Mouse (Mus musculus): ENCODE results near the gene Lman2. TPM values are rescaled to one million over a fixed set of nuclear protein-coding genes. Genes with fewer than 3 reads are reported as not detected.

The Lman2 gene
- polyA plus RNA-seq, 1 experiment: 107 TPM

GRCm38 (mm10) chr13:55314891-55315412 lies 47.6 kb downstream of the Lman2 start:
- Histone ChIP-seq H3K36me3 (ENCODE audit: control insufficient read depth, insufficient read depth, low read length) (peaks cover 66% of the 10 kb centered on the region), H3K27me3 (ENCODE audit: control insufficient read depth, insufficient read depth, low read length) (no peaks in the 10 kb centered on the region), H3K4me1 (ENCODE audit: control insufficient read depth, insufficient read depth, insufficient read length, low read length) (peaks cover 10% of the 10 kb centered on the region), H3K4me3 (ENCODE audit: low read depth, low read length) (no peak overlapping the region), H3K27ac (ENCODE audit: insufficient read depth, low read depth, low read length) (peak overlapping the region; percentile 68)
- TF ChIP-seq CTCF (IDR thresholded peaks at IDR 0.05; ENCODE audit: extremely low read depth, insufficient read length, insufficient replicate concordance, low read depth, low read length) (no peak), POLR2A (IDR thresholded peaks at IDR 0.05; ENCODE audit: low read depth, low read length) (no peak)
- WGBS: 59% methylated on average over 2 of the region's 2 CpGs

DNA sequence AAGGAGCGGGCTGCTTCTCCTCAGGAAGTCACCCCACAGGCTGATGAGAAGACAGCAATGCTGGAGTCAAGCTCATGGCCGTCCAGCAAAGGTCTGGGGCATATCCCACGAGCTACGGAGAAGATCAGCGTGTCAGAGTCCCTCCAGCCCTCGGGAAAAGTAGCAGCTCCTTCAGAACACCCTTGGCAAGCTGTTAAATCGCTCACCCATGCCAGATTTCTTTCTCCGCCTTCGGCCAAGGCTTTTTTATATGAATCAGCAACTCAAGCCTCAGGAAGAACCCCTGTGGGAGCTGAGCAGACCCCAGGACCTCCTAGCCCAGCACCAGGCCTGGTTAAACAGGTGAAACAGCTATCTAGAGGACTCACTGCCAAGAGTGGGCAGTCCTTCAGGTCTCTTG lies 49.5 kb downstream of the Lman2 start:
- Histone ChIP-seq H3K27ac (ENCODE audit: insufficient read depth, low read depth, low read length) (no peak overlapping the region), H3K4me1 (ENCODE audit: control insufficient read depth, insufficient read depth, insufficient read length, low read length) (peaks cover 6% of the 10 kb centered on the region; the same call in 1 of the 2 replicates), H3K27me3 (ENCODE audit: control insufficient read depth, insufficient read depth, low read length) (no peaks in the 10 kb centered on the region), H3K36me3 (ENCODE audit: control insufficient read depth, insufficient read depth, low read length) (peaks cover 66% of the 10 kb centered on the region), H3K4me3 (ENCODE audit: low read depth, low read length) (no peak overlapping the region)
- TF ChIP-seq CTCF (IDR thresholded peaks at IDR 0.05; ENCODE audit: extremely low read depth, insufficient read length, insufficient replicate concordance, low read depth, low read length) (no peak), POLR2A (IDR thresholded peaks at IDR 0.05; ENCODE audit: low read depth, low read length) (no peak)
- 81% methylated on average over 9 of the region's 9 CpGs for WGBS

DNA sequence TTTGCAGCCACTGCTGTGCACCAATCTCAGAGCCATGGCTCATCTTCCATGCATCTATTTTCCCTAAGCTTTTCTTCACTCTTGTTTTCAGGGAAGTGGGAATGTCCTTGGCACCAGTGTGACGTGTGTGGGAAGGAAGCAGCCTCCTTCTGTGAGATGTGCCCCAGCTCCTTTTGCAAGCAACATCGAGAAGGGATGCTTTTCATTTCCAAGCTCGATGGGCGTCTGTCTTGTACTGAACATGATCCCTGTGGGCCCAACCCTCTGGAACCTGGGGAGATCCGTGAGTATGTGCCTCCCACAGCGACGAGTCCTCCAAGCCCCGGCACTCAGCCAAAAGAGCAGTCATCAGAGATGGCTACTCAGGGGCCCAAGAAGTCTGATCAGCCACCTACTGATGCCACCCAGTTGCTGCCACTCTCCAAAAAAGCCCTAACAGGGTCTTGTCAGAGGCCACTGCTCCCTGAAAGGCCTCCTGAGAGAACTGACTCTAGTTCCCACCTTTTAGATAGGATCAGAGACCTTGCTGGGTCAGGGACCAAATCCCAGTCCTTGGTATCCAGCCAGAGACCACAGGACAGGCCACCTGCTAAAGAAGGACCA lies 50.5 kb downstream of the Lman2 start:
- H3K36me3 ChIP-seq (ENCODE audit: control insufficient read depth, insufficient read depth, low read length): peaks cover 71% of the 10 kb centered on the region
- 89% methylated on average over 8 of the region's 8 CpGs for WGBS
- H3K27ac ChIP-seq (ENCODE audit: insufficient read depth, low read depth, low read length): no peak overlapping the region
- H3K4me1 ChIP-seq (ENCODE audit: control insufficient read depth, insufficient read depth, insufficient read length, low read length): peaks cover 6% of the 10 kb centered on the region; the same call in 1 of the 2 replicates
- H3K4me3 ChIP-seq (ENCODE audit: low read depth, low read length): no peak overlapping the region
- no peaks in the 10 kb centered on the region for H3K27me3 ChIP-seq (ENCODE audit: control insufficient read depth, insufficient read depth, low read length)
- TF ChIP-seq POLR2A (IDR thresholded peaks at IDR 0.05; ENCODE audit: low read depth, low read length) (no peak), CTCF (IDR thresholded peaks at IDR 0.05; ENCODE audit: extremely low read depth, insufficient read length, insufficient replicate concordance, low read depth, low read length) (no peak)

DNA sequence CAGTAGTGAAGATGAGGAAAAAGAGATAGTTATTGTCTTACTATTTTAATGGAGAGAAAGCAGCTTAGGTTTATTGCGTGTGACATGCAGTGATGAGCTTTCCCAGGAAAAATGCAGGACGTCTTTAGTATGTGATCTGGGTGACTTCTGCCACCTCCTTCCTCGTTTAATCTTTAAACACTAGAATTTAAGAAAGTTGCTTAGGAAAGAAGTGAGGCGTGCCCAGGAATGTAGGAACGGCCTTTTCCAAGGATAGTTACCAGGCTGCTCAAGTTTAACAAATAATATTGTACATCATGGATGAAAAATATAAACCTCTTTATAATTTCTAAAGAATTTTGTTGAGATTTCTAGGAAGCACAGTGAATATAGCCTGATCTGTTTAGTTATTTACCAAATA lies 61.7 kb downstream of the Lman2 start:
- TF ChIP-seq POLR2A (IDR thresholded peaks at IDR 0.05; ENCODE audit: low read depth, low read length) (no peak), CTCF (IDR thresholded peaks at IDR 0.05; ENCODE audit: extremely low read depth, insufficient read length, insufficient replicate concordance, low read depth, low read length) (no peak)
- no peaks in the 10 kb centered on the region for H3K4me1 ChIP-seq (ENCODE audit: control insufficient read depth, insufficient read depth, insufficient read length, low read length)
- H3K36me3 ChIP-seq (ENCODE audit: control insufficient read depth, insufficient read depth, low read length): peaks cover 65% of the 10 kb centered on the region
- no peaks in the 10 kb centered on the region for H3K27me3 ChIP-seq (ENCODE audit: control insufficient read depth, insufficient read depth, low read length)
- no peak overlapping the region for H3K4me3 ChIP-seq (ENCODE audit: low read depth, low read length)
- H3K27ac ChIP-seq (ENCODE audit: insufficient read depth, low read depth, low read length): no peak overlapping the region
- 79% methylated on average over 5 of the region's 5 CpGs for WGBS

GRCm38 (mm10) chr13:55296760-55297159 lies 65.8 kb downstream of the Lman2 start:
- 98% methylated on average over 1 of the region's 1 CpGs for WGBS
- Histone ChIP-seq H3K36me3 (ENCODE audit: control insufficient read depth, insufficient read depth, low read length) (peaks cover 69% of the 10 kb centered on the region), H3K27ac (ENCODE audit: insufficient read depth, low read depth, low read length) (no peak overlapping the region), H3K4me3 (ENCODE audit: low read depth, low read length) (no peak overlapping the region), H3K4me1 (ENCODE audit: control insufficient read depth, insufficient read depth, insufficient read length, low read length) (no peaks in the 10 kb centered on the region), H3K27me3 (ENCODE audit: control insufficient read depth, insufficient read depth, low read length) (no peaks in the 10 kb centered on the region)
- TF ChIP-seq POLR2A (IDR thresholded peaks at IDR 0.05; ENCODE audit: low read depth, low read length): no peak
- TF ChIP-seq CTCF (IDR thresholded peaks at IDR 0.05; ENCODE audit: extremely low read depth, insufficient read length, insufficient replicate concordance, low read depth, low read length): no peak

Other genes starting within 250 kb of the Lman2 start
- not detected in 2 replicates for gene Gm17617, start 229.2 kb downstream of the Lman2 start, polyA plus RNA-seq (2012; rRNA removed)
- gene Fgfr4, start 210.1 kb downstream of the Lman2 start, polyA plus RNA-seq (2012; rRNA removed): 2.9 and 4.8 TPM in 2 replicates
- 6.9 and 16.3 TPM in 2 replicates for gene Nsd1, start 153.0 kb downstream of the Lman2 start, polyA plus RNA-seq (2012; rRNA removed)
- 383 and 921 TPM in 2 replicates for gene Prelid1, start 42.3 kb downstream of the Lman2 start, polyA plus RNA-seq (2012; rRNA removed)
- 54.9 and 101 TPM in 2 replicates for gene Rab24, start 40.8 kb downstream of the Lman2 start, polyA plus RNA-seq (2012; rRNA removed)
- 5.1 and 8.5 TPM in 2 replicates for gene Mxd3, start 33.0 kb downstream of the Lman2 start, polyA plus RNA-seq (2012; rRNA removed)
- 5.9 and 14.6 TPM in 2 replicates for gene Rgs14, start 6.9 kb upstream of the Lman2 start, polyA plus RNA-seq (2012; rRNA removed)
- gene Slc34a1, start 35.4 kb upstream of the Lman2 start, polyA plus RNA-seq (2012; rRNA removed): 0.05 and 0.60 TPM in 2 replicates
- gene Pfn3, start 52.4 kb upstream of the Lman2 start, polyA plus RNA-seq (2012; rRNA removed): not detected in 2 replicates
- gene F12, start 64.0 kb upstream of the Lman2 start, polyA plus RNA-seq (2012; rRNA removed): 0.41 and 0.60 TPM in 2 replicates
- gene Grk6, start 82.3 kb upstream of the Lman2 start, polyA plus RNA-seq (2012; rRNA removed): 21.1 and 38.4 TPM in 2 replicates
- 5.9 and 8.2 TPM in 2 replicates for gene Prr7, start 101.5 kb upstream of the Lman2 start, polyA plus RNA-seq (2012; rRNA removed)
- gene Dbn1, start 125.3 kb upstream of the Lman2 start, polyA plus RNA-seq (2012; rRNA removed): 8.9 and 9.8 TPM in 2 replicates
- 57.1 and 60.2 TPM in 2 replicates for gene Pdlim7, start 150.9 kb upstream of the Lman2 start, polyA plus RNA-seq (2012; rRNA removed)
- gene Dok3, start 166.5 kb upstream of the Lman2 start, polyA plus RNA-seq (2012; rRNA removed): 14.1 and 25.7 TPM in 2 replicates
- gene Ddx41, start 173.9 kb upstream of the Lman2 start, polyA plus RNA-seq (2012; rRNA removed): 27.3 and 53.6 TPM in 2 replicates
- 51.0 and 76.9 TPM in 2 replicates for gene Fam193b, start 208.3 kb upstream of the Lman2 start, polyA plus RNA-seq (2012; rRNA removed)
- gene Tmed9, start 210.9 kb upstream of the Lman2 start, polyA plus RNA-seq (2012; rRNA removed): 17.6 and 21.1 TPM in 2 replicates
- 11.4 and 16.7 TPM in 2 replicates for gene B4galt7, start 237.1 kb upstream of the Lman2 start, polyA plus RNA-seq (2012; rRNA removed)